Mouse (Mus musculus) limb, embryonic 11.5 days (tissue): Measurements from ENCODE around the gene Ccnd3. TPM values are rescaled to one million over a fixed set of nuclear protein-coding genes. Genes with fewer than 3 reads are reported as not detected.

ENCODE experiments used
- ATAC-seq: fragments of 200-750 bp; cut with Nextera tagmentation; 2 replicates; pipeline ENCODE4 v1.8.0; 2017; ENCODE audit warnings: low read depth; ENCODE audit not compliant: insufficient number of reproducible peaks, low FRiP score, low TSS enrichment
- DNase-seq: peaks from one replicate; pipeline ENCODE4 v3.0.0-alpha.2; 2015; ENCODE audit warnings: low spot score
- H3K27ac ChIP-seq: fragments of 300-500 bp; sonication (generic); replicated peaks from 2 replicates; pipeline ENCODE4 v1.5.1; 2014; ENCODE audit warnings: low read depth, mild to moderate bottlenecking, low read length
- H3K27me3 ChIP-seq: fragments of 300-500 bp; sonication (generic); 2 replicates; pipeline ENCODE4 v1.6.1; 2014; ENCODE audit warnings: mild to moderate bottlenecking, low read length, mixed read lengths; ENCODE audit not compliant: control insufficient read depth, insufficient read depth
- H3K36me3 ChIP-seq: fragments of 300-500 bp; sonication (generic); 2 replicates; pipeline ENCODE4 v1.6.1; 2014; ENCODE audit warnings: mild to moderate bottlenecking, low read length, moderate library complexity, mixed read lengths; ENCODE audit not compliant: control insufficient read depth, insufficient read depth
- H3K4me1 ChIP-seq: fragments of 300-500 bp; sonication (generic); 2 replicates; pipeline ENCODE4 v1.6.1; 2014; ENCODE audit warnings: low read length, mixed read lengths; ENCODE audit not compliant: control insufficient read depth, insufficient read depth
- H3K4me2 ChIP-seq: fragments of 300-500 bp; sonication (generic); 2 replicates; pipeline ENCODE4 v1.6.1; 2014; ENCODE audit warnings: low read depth, mild to moderate bottlenecking, moderate library complexity; ENCODE audit not compliant: severe bottlenecking
- H3K4me3 ChIP-seq: fragments of 300-500 bp; sonication (generic); 2 replicates; pipeline ENCODE4 v1.5.1; 2014; ENCODE audit warnings: low read depth, low read length
- H3K9ac ChIP-seq: fragments of 300-500 bp; sonication (generic); 2 replicates; pipeline ENCODE4 v1.6.1; 2014; ENCODE audit warnings: mild to moderate bottlenecking, low read length
- H3K9me3 ChIP-seq: fragments of 300-500 bp; sonication (generic); 2 replicates; pipeline ENCODE4 v1.6.1; 2016; ENCODE audit warnings: low read length; ENCODE audit not compliant: control insufficient read depth
- WGBS: fragments of 180-500 bp; shearing (Covaris S2); extraction: QIAGEN DNeasy Blood & Tissue Kit; methylation state at CpG from one replicate; pipeline ENCODE4 v1.1.7; 2014; 5-methylcytosine and 5-hydroxymethylcytosine counted together
- polyA plus RNA-seq: library from polyadenylated mRNA; unstranded; fragments of >200 nt; fragmentation: Nextera tagmentation; extraction: Ambion mirVana; gene quantifications from 2 replicates; pipeline ENCODE4 v1.2.1, GENCODE M21; 2014

The Ccnd3 gene
- polyA plus RNA-seq, 1 experiment from 2014 or later, result 350 TPM

GRCm38 (mm10) chr17:47531387-47531818 lies 26.6 kb downstream of the Ccnd3 start:
- Histone ChIP-seq H3K4me3 (no peak overlapping the region), H3K4me1 (peaks cover 8% of the 10 kb centered on the region; the same call in 1 of the 2 replicates), H3K36me3 (no peaks in the 10 kb centered on the region), H3K4me2 (no peak overlapping the region), H3K9me3 (no peaks in the 10 kb centered on the region), H3K9ac (no peak overlapping the region), H3K27me3 (no peaks in the 10 kb centered on the region), H3K27ac (no peak overlapping the region)
- ATAC-seq, result no peak
- 63% methylated on average over 10 of the region's 10 CpGs for WGBS
- no peak for DNase-seq

GRCm38 (mm10) chr17:47532364-47532763 lies 27.5 kb downstream of the Ccnd3 start:
- ATAC-seq, result no peak
- no peak overlapping the region for H3K27ac ChIP-seq
- no peaks in the 10 kb centered on the region for H3K9me3 ChIP-seq

GRCm38 (mm10) chr17:47533691-47534090 lies 28.8 kb downstream of the Ccnd3 start:
- Histone ChIP-seq H3K27ac (no peak overlapping the region), H3K27me3 (no peaks in the 10 kb centered on the region), H3K9me3 (no peaks in the 10 kb centered on the region), H3K9ac (no peak overlapping the region), H3K4me1 (no peaks in the 10 kb centered on the region), H3K4me3 (no peak overlapping the region), H3K36me3 (no peaks in the 10 kb centered on the region), H3K4me2 (no peak overlapping the region)
- ATAC-seq (no peak), DNase-seq (no peak)
- 95% methylated on average over 13 of the region's 13 CpGs for WGBS

More at GRCm38 (mm10) chr17:47532364-47532763, 27.5 kb downstream of the Ccnd3 start:
- H3K36me3 ChIP-seq, result no peaks in the 10 kb centered on the region
- H3K4me3 ChIP-seq, result no peak overlapping the region
- 91% methylated on average over 5 of the region's 5 CpGs for WGBS
- no peak overlapping the region for H3K9ac ChIP-seq
- H3K27me3 ChIP-seq, result no peaks in the 10 kb centered on the region
- no peak overlapping the region for H3K4me2 ChIP-seq
- no peak for DNase-seq
- H3K4me1 ChIP-seq, result peaks cover 5% of the 10 kb centered on the region; the same call in 1 of the 2 replicates

- Histone ChIP-seq H3K27ac (no peak overlapping the region), H3K9ac (no peak overlapping the region), H3K9me3 (no peaks in the 10 kb centered on the region), H3K4me2 (no peak overlapping the region), H3K4me3 (no peak overlapping the region), H3K27me3 (no peaks in the 10 kb centered on the region), H3K4me1 (no peaks in the 10 kb centered on the region), H3K36me3 (no peaks in the 10 kb centered on the region)
- no peak for DNase-seq
- 71% methylated on average over 9 of the region's 9 CpGs for WGBS
- ATAC-seq, result peak; percentile 54; the same call in 1 of the 2 replicates
Measured at GRCm38 (mm10) chr17:47535812-47536236, 31.0 kb downstream of the Ccnd3 start.

GRCm38 (mm10) chr17:47538049-47538448 lies 33.2 kb downstream of the Ccnd3 start:
- Histone ChIP-seq H3K27ac (no peak overlapping the region), H3K27me3 (no peaks in the 10 kb centered on the region), H3K36me3 (no peaks in the 10 kb centered on the region), H3K9me3 (no peaks in the 10 kb centered on the region), H3K9ac (no peak overlapping the region), H3K4me1 (no peaks in the 10 kb centered on the region), H3K4me3 (no peak overlapping the region), H3K4me2 (no peak overlapping the region)
- no peak for ATAC-seq
- DNase-seq, result no peak
- 86% methylated on average over 3 of the region's 3 CpGs for WGBS

GRCm38 (mm10) chr17:47539128-47539527 lies 34.3 kb downstream of the Ccnd3 start:
- Histone ChIP-seq H3K9ac (no peak overlapping the region), H3K36me3 (no peaks in the 10 kb centered on the region), H3K4me3 (no peak overlapping the region), H3K9me3 (no peaks in the 10 kb centered on the region), H3K4me2 (no peak overlapping the region), H3K4me1 (no peaks in the 10 kb centered on the region), H3K27me3 (no peaks in the 10 kb centered on the region), H3K27ac (no peak overlapping the region)
- 86% methylated on average over 4 of the region's 4 CpGs for WGBS
- no peak for DNase-seq
- ATAC-seq, result no peak

- Histone ChIP-seq H3K36me3 (no peaks in the 10 kb centered on the region), H3K27me3 (no peaks in the 10 kb centered on the region), H3K4me3 (no peak overlapping the region), H3K9me3 (no peaks in the 10 kb centered on the region), H3K4me2 (no peak overlapping the region), H3K27ac (no peak overlapping the region), H3K9ac (no peak overlapping the region), H3K4me1 (no peaks in the 10 kb centered on the region)
- ATAC-seq (no peak), DNase-seq (no peak)
- WGBS, result 80% methylated on average over 2 of the region's 5 CpGs
Measured at GRCm38 (mm10) chr17:47542061-47542460, 37.2 kb downstream of the Ccnd3 start.

GRCm38 (mm10) chr17:47543051-47543650 lies 38.3 kb downstream of the Ccnd3 start:
- Histone ChIP-seq H3K4me2 (no peak overlapping the region), H3K27me3 (no peaks in the 10 kb centered on the region), H3K4me1 (no peaks in the 10 kb centered on the region), H3K9me3 (no peaks in the 10 kb centered on the region), H3K36me3 (no peaks in the 10 kb centered on the region), H3K9ac (no peak overlapping the region), H3K4me3 (no peak overlapping the region), H3K27ac (no peak overlapping the region)
- DNase-seq (no peak), ATAC-seq (no peak)
- WGBS, result 80% methylated on average over 7 of the region's 7 CpGs

GRCm38 (mm10) chr17:47545154-47545553 lies 40.3 kb downstream of the Ccnd3 start:
- 93% methylated on average over 12 of the region's 12 CpGs for WGBS

More at GRCm38 (mm10) chr17:47545154-47545553, 40.3 kb downstream of the Ccnd3 start:
- H3K4me3 ChIP-seq, result no peak overlapping the region
- no peak overlapping the region for H3K27ac ChIP-seq
- H3K4me2 ChIP-seq, result no peak overlapping the region
- no peak for ATAC-seq
- DNase-seq, result no peak
- H3K9ac ChIP-seq, result no peak overlapping the region
- no peaks in the 10 kb centered on the region for H3K27me3 ChIP-seq
- no peaks in the 10 kb centered on the region for H3K4me1 ChIP-seq
- H3K36me3 ChIP-seq, result no peaks in the 10 kb centered on the region
- no peaks in the 10 kb centered on the region for H3K9me3 ChIP-seq
